Mouse (Mus musculus): Measurements from ENCODE around the gene Phf7. TPM values are rescaled to one million over a fixed set of nuclear protein-coding genes. Genes with fewer than 3 reads are reported as not detected.

Gene Phf7
- 12.5 and 14.2 TPM in 2 replicates for polyA plus RNA-seq (2014; fragmentation: Nextera tagmentation; extraction: Ambion mirVana)

DNA sequence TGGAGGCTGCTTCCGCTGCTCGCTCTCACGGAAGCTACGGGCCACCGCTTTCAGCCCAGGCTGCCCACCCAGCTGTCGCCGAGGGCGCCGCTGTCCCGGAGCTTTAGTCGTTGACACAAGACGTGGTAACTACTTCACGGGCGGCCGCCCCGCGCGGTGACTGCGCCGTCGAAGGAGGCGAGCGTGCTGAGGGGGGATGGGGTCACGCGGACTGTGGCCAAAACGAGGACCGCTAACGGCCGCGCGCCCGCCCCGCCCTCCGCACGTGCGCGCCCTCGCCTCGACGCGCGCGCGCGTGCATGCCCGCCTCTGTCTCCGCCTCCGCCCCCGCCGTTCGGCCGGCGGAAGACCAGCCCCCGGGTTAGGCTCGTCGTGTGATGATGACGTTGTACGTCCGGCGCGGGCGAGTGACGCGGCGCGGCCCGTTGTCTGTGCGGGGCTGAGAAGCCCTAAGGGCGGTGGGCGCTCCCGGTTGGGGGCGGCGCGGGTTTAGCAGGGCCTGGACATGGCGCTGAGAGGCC, at the start of gene Phf7, which contains the start of gene Bap1:
Gene Phf7 (minus strand): TSS at position 234 of the 521 bp plus-strand sequence.
Gene Bap1 (plus strand): TSS at position 367 of the 521 bp plus-strand sequence.
- under 1% methylated on average over 73 of the region's 75 CpGs for WGBS
- peak within 1 kb of the TSS; percentile 73; the same call in 1 of the 2 replicates for H3K27ac ChIP-seq (replicated peaks; ENCODE audit: low read depth, low read length)
- DNase-seq (ENCODE audit: low spot score) = peak; percentile 97
- no peaks in the 10 kb centered on the region for H3K9me3 ChIP-seq (replicated peaks; ENCODE audit: control insufficient read depth, low read length)
- ATAC-seq (replicated peaks; ENCODE audit: insufficient number of reproducible peaks, low FRiP score, low TSS enrichment, low read depth) = peak; percentile 87
- H3K4me2 ChIP-seq (ENCODE audit: low read depth, low read length) = peak within 1 kb of the TSS; percentile 78
- no peaks in the 10 kb centered on the region for H3K27me3 ChIP-seq (ENCODE audit: control insufficient read depth, insufficient read depth, low read length)
- no peaks in the 10 kb centered on the region for H3K4me1 ChIP-seq (ENCODE audit: control insufficient read depth, insufficient read depth, low read length)
- peak within 1 kb of the TSS; percentile 94 for H3K9ac ChIP-seq (replicated peaks; ENCODE audit: low read length)
- H3K36me3 ChIP-seq (replicated peaks; ENCODE audit: control insufficient read depth, insufficient read depth, low read depth, low read length) = peaks cover 11% of the 10 kb centered on the region
- H3K4me3 ChIP-seq (ENCODE audit: low read depth, low read length) = peak within 1 kb of the TSS; percentile 97

- ATAC-seq (replicated peaks; ENCODE audit: insufficient number of reproducible peaks, low FRiP score, low TSS enrichment, low read depth) = no peak
- H3K4me1 ChIP-seq (ENCODE audit: control insufficient read depth, insufficient read depth, low read length) = no peaks in the 10 kb centered on the region
- WGBS = 80% methylated on average over 8 of the region's 8 CpGs
Observed at GRCm38 (mm10) chr14:31285728-31286127, 34.6 kb upstream of the Phf7 start.

DNA sequence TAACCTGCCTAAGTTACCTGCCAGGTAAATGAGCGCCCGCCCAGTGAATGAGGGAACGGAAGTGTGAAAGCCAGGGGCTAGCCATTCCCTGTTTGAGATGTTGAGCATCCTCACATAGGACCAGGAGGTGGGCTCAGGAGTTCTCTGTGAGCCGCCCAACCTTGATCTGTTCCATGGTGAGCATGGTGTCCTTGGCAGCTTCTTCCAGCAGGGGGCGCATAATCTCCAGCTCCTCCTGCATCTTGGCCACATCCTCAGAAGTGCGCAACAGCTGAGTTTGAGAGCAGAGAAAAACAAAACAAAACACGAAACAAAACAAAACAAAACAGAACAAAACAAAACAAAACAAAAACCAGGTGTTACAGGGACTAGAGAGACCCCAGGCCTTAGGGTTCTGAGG, 21.0 kb upstream of the Phf7 start:
- Histone ChIP-seq H3K27me3 (ENCODE audit: control insufficient read depth, insufficient read depth, low read length) (no peaks in the 10 kb centered on the region), H3K4me1 (ENCODE audit: control insufficient read depth, insufficient read depth, low read length) (no peaks in the 10 kb centered on the region), H3K4me2 (ENCODE audit: low read depth, low read length) (no peak overlapping the region), H3K9me3 (replicated peaks; ENCODE audit: control insufficient read depth, low read length) (no peaks in the 10 kb centered on the region), H3K27ac (replicated peaks; ENCODE audit: low read depth, low read length) (no peak overlapping the region), H3K9ac (replicated peaks; ENCODE audit: low read length) (no peak overlapping the region), H3K36me3 (replicated peaks; ENCODE audit: control insufficient read depth, insufficient read depth, low read depth, low read length) (no peaks in the 10 kb centered on the region), H3K4me3 (ENCODE audit: low read depth, low read length) (no peak overlapping the region)
- DNase-seq (ENCODE audit: low spot score) (peak; percentile 85), ATAC-seq (replicated peaks; ENCODE audit: insufficient number of reproducible peaks, low FRiP score, low TSS enrichment, low read depth) (no peak)
- 17% methylated on average over 7 of the region's 7 CpGs for WGBS

More at GRCm38 (mm10) chr14:31285728-31286127, 34.6 kb upstream of the Phf7 start:
- H3K27me3 ChIP-seq (ENCODE audit: control insufficient read depth, insufficient read depth, low read length) = no peaks in the 10 kb centered on the region
- H3K4me3 ChIP-seq (ENCODE audit: low read depth, low read length) = no peak overlapping the region
- no peak for DNase-seq (ENCODE audit: low spot score)
- H3K9me3 ChIP-seq (replicated peaks; ENCODE audit: control insufficient read depth, low read length) = no peaks in the 10 kb centered on the region
- H3K9ac ChIP-seq (replicated peaks; ENCODE audit: low read length) = no peak overlapping the region
- no peak overlapping the region for H3K4me2 ChIP-seq (ENCODE audit: low read depth, low read length)
- no peak overlapping the region for H3K27ac ChIP-seq (replicated peaks; ENCODE audit: low read depth, low read length)
- H3K36me3 ChIP-seq (replicated peaks; ENCODE audit: control insufficient read depth, insufficient read depth, low read depth, low read length) = no peaks in the 10 kb centered on the region

DNA sequence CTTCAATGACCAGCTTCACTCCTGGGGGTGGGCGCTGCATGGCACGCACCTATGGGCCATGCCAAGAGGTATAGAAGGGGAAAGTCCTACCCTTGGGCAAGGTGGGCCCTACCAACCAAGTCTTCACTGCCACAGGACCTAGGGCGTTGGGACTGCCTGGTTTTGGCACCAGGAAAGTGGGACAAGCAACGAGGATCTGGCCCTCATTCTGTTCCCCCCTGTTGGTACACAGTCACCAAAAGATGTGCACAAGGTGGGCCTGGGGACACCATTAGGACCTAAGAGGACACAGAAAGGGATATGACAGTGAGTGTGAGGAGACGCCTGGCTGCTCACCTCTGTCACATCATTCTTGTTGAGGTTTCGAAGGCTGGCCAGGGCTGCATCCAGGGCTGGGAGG, 20.0 kb upstream of the Phf7 start:
- H3K4me2 ChIP-seq (ENCODE audit: low read depth, low read length) = no peak overlapping the region
- no peak overlapping the region for H3K9ac ChIP-seq (replicated peaks; ENCODE audit: low read length)

DNA sequence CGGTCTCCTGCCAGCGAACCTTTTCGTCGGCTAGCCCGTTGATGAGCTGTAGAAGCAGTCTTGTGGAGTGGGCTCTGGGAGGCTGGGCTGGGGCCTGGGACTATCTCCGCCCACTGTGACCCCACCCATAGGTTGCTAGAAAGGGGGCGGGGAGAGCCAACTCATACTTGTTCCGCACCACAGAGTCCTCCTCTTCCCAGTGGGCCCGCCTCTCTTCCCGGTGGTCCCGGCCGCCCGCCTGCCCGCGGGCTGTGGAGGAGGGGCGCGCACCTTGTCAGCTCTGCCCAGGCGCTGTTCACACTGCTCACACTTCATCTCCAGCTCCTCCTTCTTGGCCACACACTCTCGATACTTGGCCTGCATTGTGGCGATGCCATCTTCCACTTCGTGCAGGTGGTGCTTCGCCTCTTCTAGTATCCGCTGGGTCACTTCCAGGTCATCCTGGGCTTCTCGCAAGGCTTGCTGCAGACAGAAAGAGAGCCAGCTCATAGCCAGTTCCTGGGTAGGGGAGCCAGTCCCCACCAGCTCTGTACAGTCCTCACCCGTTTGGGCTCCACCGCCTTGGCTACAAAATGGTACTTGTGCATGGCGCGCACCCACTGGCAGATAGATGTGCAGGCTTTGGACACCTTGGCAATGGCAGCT, 18.5 kb upstream of the Phf7 start:
- Histone ChIP-seq H3K27ac (replicated peaks; ENCODE audit: low read depth, low read length) (peak overlapping the region; percentile 20; the same call in 1 of the 2 replicates), H3K4me2 (ENCODE audit: low read depth, low read length) (peak overlapping the region; percentile 62), H3K9ac (replicated peaks; ENCODE audit: low read length) (peak overlapping the region; percentile 51), H3K4me3 (ENCODE audit: low read depth, low read length) (peak overlapping the region; percentile 29), H3K27me3 (ENCODE audit: control insufficient read depth, insufficient read depth, low read length) (no peaks in the 10 kb centered on the region), H3K36me3 (replicated peaks; ENCODE audit: control insufficient read depth, insufficient read depth, low read depth, low read length) (no peaks in the 10 kb centered on the region), H3K4me1 (ENCODE audit: control insufficient read depth, insufficient read depth, low read length) (no peaks in the 10 kb centered on the region), H3K9me3 (replicated peaks; ENCODE audit: control insufficient read depth, low read length) (no peaks in the 10 kb centered on the region)
- WGBS = 12% methylated on average over 28 of the region's 28 CpGs
- DNase-seq (ENCODE audit: low spot score) = peak; percentile 86
- peak; percentile 90 for ATAC-seq (replicated peaks; ENCODE audit: insufficient number of reproducible peaks, low FRiP score, low TSS enrichment, low read depth)

More for the DNA sequence above, 20.0 kb upstream of the Phf7 start:
- Histone ChIP-seq H3K4me3 (ENCODE audit: low read depth, low read length) (no peak overlapping the region), H3K27ac (replicated peaks; ENCODE audit: low read depth, low read length) (no peak overlapping the region), H3K4me1 (ENCODE audit: control insufficient read depth, insufficient read depth, low read length) (no peaks in the 10 kb centered on the region), H3K9me3 (replicated peaks; ENCODE audit: control insufficient read depth, low read length) (no peaks in the 10 kb centered on the region), H3K27me3 (ENCODE audit: control insufficient read depth, insufficient read depth, low read length) (no peaks in the 10 kb centered on the region), H3K36me3 (replicated peaks; ENCODE audit: control insufficient read depth, insufficient read depth, low read depth, low read length) (no peaks in the 10 kb centered on the region)
- DNase-seq (ENCODE audit: low spot score) (no peak), ATAC-seq (replicated peaks; ENCODE audit: insufficient number of reproducible peaks, low FRiP score, low TSS enrichment, low read depth) (no peak)
- 95% methylated on average over 6 of the region's 6 CpGs for WGBS

- Histone ChIP-seq H3K27ac (replicated peaks; ENCODE audit: low read depth, low read length) (no peak overlapping the region), H3K9me3 (replicated peaks; ENCODE audit: control insufficient read depth, low read length) (no peaks in the 10 kb centered on the region), H3K4me3 (ENCODE audit: low read depth, low read length) (no peak overlapping the region), H3K4me1 (ENCODE audit: control insufficient read depth, insufficient read depth, low read length) (no peaks in the 10 kb centered on the region), H3K4me2 (ENCODE audit: low read depth, low read length) (no peak overlapping the region; the same call in 1 of the 2 replicates), H3K9ac (replicated peaks; ENCODE audit: low read length) (0 out of 2 replicates have a peak overlapping the region, but pooled peaks have one; percentile 13), H3K27me3 (ENCODE audit: control insufficient read depth, insufficient read depth, low read length) (no peaks in the 10 kb centered on the region), H3K36me3 (replicated peaks; ENCODE audit: control insufficient read depth, insufficient read depth, low read depth, low read length) (no peaks in the 10 kb centered on the region)
- WGBS = 62% methylated on average over 9 of the region's 9 CpGs
- no peak for ATAC-seq (replicated peaks; ENCODE audit: insufficient number of reproducible peaks, low FRiP score, low TSS enrichment, low read depth)
- DNase-seq (ENCODE audit: low spot score) = no peak
Observed at GRCm38 (mm10) chr14:31268301-31269001, 17.3 kb upstream of the Phf7 start.

DNA sequence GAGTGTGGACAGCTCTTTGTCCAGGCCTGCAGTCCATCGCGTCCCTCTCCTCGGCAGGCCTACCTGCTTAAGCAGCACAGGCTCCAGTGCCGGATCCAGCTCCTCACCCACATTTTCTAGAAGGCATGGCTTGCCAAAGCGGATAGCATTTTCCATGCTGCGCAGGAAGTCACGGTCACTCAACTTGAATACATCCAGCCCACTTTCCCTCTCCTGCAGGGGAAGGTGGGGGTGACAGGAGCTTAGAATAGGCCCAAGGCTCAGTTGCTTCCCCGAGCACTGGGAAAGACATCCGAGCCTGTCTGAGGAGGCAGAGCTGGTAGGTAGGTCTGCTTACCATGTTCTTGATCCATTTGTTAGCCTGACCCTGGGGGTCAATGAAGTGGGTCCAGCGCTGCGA, 16.5 kb upstream of the Phf7 start:
- Histone ChIP-seq H3K27me3 (ENCODE audit: control insufficient read depth, insufficient read depth, low read length) (no peaks in the 10 kb centered on the region), H3K9me3 (replicated peaks; ENCODE audit: control insufficient read depth, low read length) (no peaks in the 10 kb centered on the region), H3K4me1 (ENCODE audit: control insufficient read depth, insufficient read depth, low read length) (no peaks in the 10 kb centered on the region), H3K4me2 (ENCODE audit: low read depth, low read length) (no peak overlapping the region), H3K27ac (replicated peaks; ENCODE audit: low read depth, low read length) (no peak overlapping the region), H3K9ac (replicated peaks; ENCODE audit: low read length) (no peak overlapping the region), H3K36me3 (replicated peaks; ENCODE audit: control insufficient read depth, insufficient read depth, low read depth, low read length) (no peaks in the 10 kb centered on the region), H3K4me3 (ENCODE audit: low read depth, low read length) (no peak overlapping the region)
- WGBS = 88% methylated on average over 11 of the region's 11 CpGs
- no peak for ATAC-seq (replicated peaks; ENCODE audit: insufficient number of reproducible peaks, low FRiP score, low TSS enrichment, low read depth)
- no peak for DNase-seq (ENCODE audit: low spot score)

GRCm38 (mm10) chr14:31260932-31261331, 9.8 kb upstream of the Phf7 start:
- Histone ChIP-seq H3K27me3 (ENCODE audit: control insufficient read depth, insufficient read depth, low read length) (no peaks in the 10 kb centered on the region), H3K36me3 (replicated peaks; ENCODE audit: control insufficient read depth, insufficient read depth, low read depth, low read length) (peaks cover 19% of the 10 kb centered on the region), H3K9me3 (replicated peaks; ENCODE audit: control insufficient read depth, low read length) (no peaks in the 10 kb centered on the region), H3K4me3 (ENCODE audit: low read depth, low read length) (no peak overlapping the region), H3K4me2 (ENCODE audit: low read depth, low read length) (no peak overlapping the region), H3K9ac (replicated peaks; ENCODE audit: low read length) (no peak overlapping the region), H3K4me1 (ENCODE audit: control insufficient read depth, insufficient read depth, low read length) (no peaks in the 10 kb centered on the region), H3K27ac (replicated peaks; ENCODE audit: low read depth, low read length) (no peak overlapping the region)
- WGBS = 93% methylated on average over 9 of the region's 9 CpGs
- DNase-seq (ENCODE audit: low spot score) (no peak), ATAC-seq (replicated peaks; ENCODE audit: insufficient number of reproducible peaks, low FRiP score, low TSS enrichment, low read depth) (no peak)
